Mouse (Mus musculus) myocyte (in vitro differentiated cells): Measurements from ENCODE around the gene Epb41l4b. TPM values are rescaled to one million over a fixed set of nuclear protein-coding genes. Genes with fewer than 3 reads are reported as not detected.

ENCODE experiments used
- H3K27me3 ChIP-seq: one replicate; pipeline ENCODE4 v1.6.1; 2011; ENCODE audit not compliant: control insufficient read depth, insufficient read depth, insufficient read length
- H3K36me3 ChIP-seq: one replicate; pipeline ENCODE4 v1.6.1; 2011; ENCODE audit not compliant: control insufficient read depth, insufficient read depth
- H3K4me2 ChIP-seq: one replicate; pipeline ENCODE4 v1.6.1; 2011; ENCODE audit warnings: low read depth, control low read depth
- H3K4me3 ChIP-seq: one replicate; pipeline ENCODE4 v1.5.1; 2011; ENCODE audit warnings: mild to moderate bottlenecking, control low read depth, moderate library complexity
- H3K79me2 ChIP-seq: one replicate; pipeline ENCODE4 v1.6.1; 2011; ENCODE audit not compliant: control insufficient read depth, insufficient read depth
- H3ac ChIP-seq: one replicate; pipeline ENCODE4 v1.6.1; 2011; ENCODE audit not compliant: control insufficient read depth, insufficient read length
- CEBPB ChIP-seq: IDR thresholded peaks from 2 replicates; pipeline ENCODE4 v1.6.1; 2011; ENCODE audit warnings: mild to moderate bottlenecking, moderate library complexity; ENCODE audit not compliant: poor library complexity, insufficient read depth, severe bottlenecking
- E2F4 ChIP-seq: IDR thresholded peaks from one replicate; pipeline ENCODE4 v1.6.1; 2011; ENCODE audit warnings: mild to moderate bottlenecking, control low read depth, moderate library complexity; ENCODE audit not compliant: insufficient read depth
- MAX ChIP-seq: IDR thresholded peaks from one replicate; pipeline ENCODE4 v1.6.1; 2011; ENCODE audit warnings: low read depth, mild to moderate bottlenecking, control low read depth
- MYOD1 ChIP-seq, 3 experiments: IDR thresholded peaks; one replicate each; pipeline ENCODE4 v1.6.1; 2011; ENCODE audit warnings: control low read depth in 2 of 3, low read depth in 2 of 3, mild to moderate bottlenecking in 2 of 3, moderate library complexity in 1 of 3; ENCODE audit not compliant: insufficient read length in 2 of 3, control insufficient read depth in 1 of 3
- MYOG ChIP-seq, 3 experiments: IDR thresholded peaks; one replicate each; pipeline ENCODE4 v1.6.1; 2011; ENCODE audit warnings: control low read depth in 2 of 3, low read depth in 2 of 3, mild to moderate bottlenecking in 2 of 3; ENCODE audit not compliant: insufficient read length in 2 of 3, control insufficient read depth in 1 of 3, insufficient read depth in 1 of 3
- POLR2A ChIP-seq: IDR thresholded peaks from one replicate; pipeline ENCODE4 v1.6.1; 2011; ENCODE audit warnings: low read depth, mild to moderate bottlenecking, control low read depth, moderate library complexity; ENCODE audit not compliant: insufficient read length
- POLR2AphosphoS2 ChIP-seq: IDR thresholded peaks from one replicate; pipeline ENCODE4 v1.6.1; 2011; ENCODE audit warnings: low read depth, control low read depth; ENCODE audit not compliant: insufficient read length
- REST ChIP-seq: IDR thresholded peaks from one replicate; pipeline ENCODE4 v1.6.1; 2011; ENCODE audit warnings: mild to moderate bottlenecking, control low read depth, moderate library complexity; ENCODE audit not compliant: insufficient read depth, insufficient read length
- SRF ChIP-seq: IDR thresholded peaks from one replicate; pipeline ENCODE4 v1.6.1; 2011; ENCODE audit warnings: low read depth; ENCODE audit not compliant: control insufficient read depth, insufficient read length
- TCF12 ChIP-seq: IDR thresholded peaks from one replicate; pipeline ENCODE4 v1.6.1; 2011; ENCODE audit warnings: mild to moderate bottlenecking, control low read depth; ENCODE audit not compliant: poor library complexity, insufficient read depth, severe bottlenecking
- TCF3 ChIP-seq: IDR thresholded peaks from one replicate; pipeline ENCODE4 v1.6.1; 2011; ENCODE audit warnings: low read depth, control low read depth; ENCODE audit not compliant: insufficient read length
- USF1 ChIP-seq: IDR thresholded peaks from one replicate; pipeline ENCODE4 v1.6.1; 2011; ENCODE audit warnings: low read depth, mild to moderate bottlenecking, control low read depth, moderate library complexity
- polyA plus RNA-seq: library from polyadenylated mRNA; unstranded; fragments of >200 nt; fragmentation: generic; extraction: Trizol; gene quantifications from one replicate; pipeline ENCODE4 v1.2.1, GENCODE M21; 2012; ENCODE audit warnings: missing spikeins

The Epb41l4b gene
- polyA plus RNA-seq, 1 experiment: 0.31 TPM

DNA sequence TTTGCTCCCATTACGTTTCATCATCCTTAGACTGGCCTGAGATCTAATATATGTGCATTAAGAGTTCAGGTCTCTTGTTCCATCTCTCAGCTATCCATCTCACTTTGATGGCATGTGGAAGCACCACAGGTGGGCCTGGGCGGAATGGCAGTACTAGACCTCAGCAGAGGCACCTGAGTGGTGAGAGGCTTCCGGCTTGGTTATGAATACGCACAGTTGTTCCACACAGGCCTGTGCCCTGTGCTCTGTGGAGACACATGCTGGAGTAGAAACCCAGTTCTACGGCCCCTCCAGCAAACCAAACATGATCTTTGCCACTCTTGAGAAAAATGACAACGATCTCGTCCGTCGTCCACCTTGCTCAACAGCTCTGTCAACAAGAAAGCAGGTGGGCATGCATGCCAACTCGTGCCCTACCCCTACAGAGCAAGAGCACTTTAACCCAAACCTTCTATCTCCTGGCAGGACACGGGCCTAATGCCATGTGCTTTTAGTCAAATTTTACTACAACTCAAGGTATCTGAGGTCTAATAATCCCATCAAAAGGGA is 31.2 kb downstream of the Epb41l4b start:
- Histone ChIP-seq H3K4me3 (no peak overlapping the region), H3K36me3 (no peaks in the 10 kb centered on the region), H3K27me3 (peaks cover 51% of the 10 kb centered on the region), H3K4me2 (no peak overlapping the region), H3K79me2 (no peaks in the 10 kb centered on the region), H3ac (no peak overlapping the region)
- TF ChIP-seq MAX (no peak), E2F4 (no peak), POLR2AphosphoS2 (no peak), USF1 (no peak), MYOD1 (IDR thresholded peaks at IDR 0.05; ENCODE audit: control insufficient read depth in 1 of 3, insufficient read length in 2 of 3, low read depth in 2 of 3) (no peak), MYOG (IDR thresholded peaks at IDR 0.05; ENCODE audit: control insufficient read depth in 1 of 3, insufficient read depth in 1 of 3, insufficient read length in 2 of 3, low read depth in 2 of 3) (no peak), TCF3 (no peak), TCF12 (no peak), SRF (no peak), REST (no peak), POLR2A (no peak), CEBPB (no peak)

DNA sequence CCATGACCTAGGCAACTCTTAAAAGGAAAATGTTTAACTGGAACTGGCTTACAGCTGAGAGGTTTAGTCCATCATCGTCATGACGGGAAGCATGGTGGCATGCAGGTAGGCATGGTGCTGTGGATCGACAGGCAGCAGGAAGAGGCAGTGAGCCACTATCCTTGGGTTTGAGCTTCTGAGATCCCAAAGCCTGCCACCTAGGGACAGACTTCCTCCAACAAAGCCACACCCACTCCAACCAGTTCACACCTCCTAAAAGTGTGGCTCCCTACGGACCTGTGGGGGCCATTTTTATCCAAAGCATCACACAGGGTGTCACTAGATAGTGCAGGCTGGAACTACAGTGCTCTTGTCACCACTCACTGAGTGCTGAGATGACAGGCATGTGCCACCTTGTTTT is 31.8 kb downstream of the Epb41l4b start:
- H3K4me2 ChIP-seq: no peak overlapping the region
- H3K79me2 ChIP-seq: no peaks in the 10 kb centered on the region
- H3K27me3 ChIP-seq: peaks cover 56% of the 10 kb centered on the region
- TF ChIP-seq USF1: no peak
- TF ChIP-seq MYOD1 (IDR thresholded peaks at IDR 0.05; ENCODE audit: control insufficient read depth in 1 of 3, insufficient read length in 2 of 3, low read depth in 2 of 3): no peak
- TF ChIP-seq CEBPB: no peak
- TF ChIP-seq POLR2A: no peak
- TF ChIP-seq TCF12: no peak
- TF ChIP-seq MAX: no peak
- TF ChIP-seq REST: no peak
- TF ChIP-seq TCF3: no peak
- TF ChIP-seq SRF: no peak
- TF ChIP-seq E2F4: no peak
- no peak for TF ChIP-seq MYOG (IDR thresholded peaks at IDR 0.05; ENCODE audit: control insufficient read depth in 1 of 3, insufficient read depth in 1 of 3, insufficient read length in 2 of 3, low read depth in 2 of 3)
- TF ChIP-seq POLR2AphosphoS2: no peak
- no peak overlapping the region for H3ac ChIP-seq
- no peaks in the 10 kb centered on the region for H3K36me3 ChIP-seq
- H3K4me3 ChIP-seq: no peak overlapping the region

DNA sequence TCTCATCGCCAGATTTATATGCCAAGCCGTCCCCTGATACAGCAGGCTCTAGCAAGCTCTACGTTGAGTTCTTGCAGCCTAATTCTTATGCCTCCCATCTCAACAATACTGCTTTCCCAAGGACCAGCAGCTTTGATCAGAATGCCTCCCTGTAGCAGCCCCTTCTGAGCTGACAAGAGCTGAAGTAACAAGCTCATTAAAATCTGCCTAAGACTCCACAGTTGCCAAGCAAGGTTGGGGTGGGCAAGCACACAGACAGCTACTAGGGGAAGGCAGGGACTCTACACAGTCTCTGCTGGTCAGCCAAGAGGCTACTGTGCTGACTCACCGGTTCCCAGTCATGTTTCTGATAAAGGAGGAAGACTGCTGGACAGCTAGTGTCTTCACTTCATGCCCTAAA is 33.7 kb downstream of the Epb41l4b start:
- H3K4me3 ChIP-seq: no peak overlapping the region
- H3K27me3 ChIP-seq: peaks cover 56% of the 10 kb centered on the region
- H3K36me3 ChIP-seq: no peaks in the 10 kb centered on the region
- H3ac ChIP-seq: no peak overlapping the region
- TF ChIP-seq E2F4 (no peak), POLR2A (no peak), POLR2AphosphoS2 (no peak), REST (no peak), MYOD1 (IDR thresholded peaks at IDR 0.05; ENCODE audit: control insufficient read depth in 1 of 3, insufficient read length in 2 of 3, low read depth in 2 of 3) (no peak), SRF (no peak)
- no peak overlapping the region for H3K4me2 ChIP-seq
- no peaks in the 10 kb centered on the region for H3K79me2 ChIP-seq

DNA sequence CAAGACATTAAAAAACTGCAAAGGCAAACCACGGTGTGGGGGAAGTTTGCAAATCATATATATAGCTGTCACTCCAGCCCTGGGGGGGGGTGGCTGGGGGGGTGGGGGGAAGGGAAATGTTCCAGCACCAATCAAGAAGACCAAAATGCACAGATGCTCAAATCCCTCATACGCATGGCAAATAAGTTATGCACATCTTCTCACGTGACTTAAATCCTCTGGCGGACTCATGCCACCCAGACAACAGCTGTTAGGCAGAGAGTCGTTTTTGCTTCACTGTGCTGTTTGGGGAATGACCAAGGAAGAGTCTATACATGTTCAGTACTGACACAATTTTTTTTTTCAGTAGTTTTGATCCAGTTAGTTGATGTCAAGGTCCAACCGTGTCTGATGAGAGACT is 37.9 kb downstream of the Epb41l4b start:
- TF ChIP-seq USF1 (no peak), E2F4 (no peak), TCF12 (no peak), TCF3 (no peak), REST (no peak), MYOD1 (IDR thresholded peaks at IDR 0.05; ENCODE audit: control insufficient read depth in 1 of 3, insufficient read length in 2 of 3, low read depth in 2 of 3) (no peak), SRF (no peak), MAX (no peak), MYOG (IDR thresholded peaks at IDR 0.05; ENCODE audit: control insufficient read depth in 1 of 3, insufficient read depth in 1 of 3, insufficient read length in 2 of 3, low read depth in 2 of 3) (no peak), POLR2AphosphoS2 (no peak), POLR2A (no peak), CEBPB (no peak)
- peaks cover 31% of the 10 kb centered on the region for H3K27me3 ChIP-seq
- no peaks in the 10 kb centered on the region for H3K36me3 ChIP-seq
- H3K4me3 ChIP-seq: no peak overlapping the region
- H3K4me2 ChIP-seq: no peak overlapping the region
- H3K79me2 ChIP-seq: no peaks in the 10 kb centered on the region
- H3ac ChIP-seq: no peak overlapping the region

DNA sequence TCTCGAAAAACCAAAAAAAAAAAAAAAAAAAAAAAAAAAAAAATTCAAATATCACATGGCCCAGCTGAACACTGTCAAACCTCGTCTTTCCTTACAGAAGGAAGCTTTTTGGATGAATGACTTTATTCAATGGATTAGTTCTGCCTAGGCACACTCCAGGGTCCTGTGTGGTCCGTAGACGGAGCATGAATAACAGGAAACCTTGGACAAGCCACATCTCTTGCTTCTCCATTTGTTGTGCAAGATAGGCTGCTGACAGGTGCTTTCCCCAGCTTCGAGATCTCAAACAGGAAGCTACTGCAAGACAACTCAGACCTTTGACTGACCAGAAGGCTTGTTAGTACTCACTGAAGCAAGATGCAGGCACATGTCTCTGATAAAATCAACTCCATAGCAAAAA is 39.4 kb downstream of the Epb41l4b start:
- no peak overlapping the region for H3K4me2 ChIP-seq
- no peak for TF ChIP-seq POLR2A
- no peak for TF ChIP-seq POLR2AphosphoS2
- no peak for TF ChIP-seq SRF
- TF ChIP-seq MYOG (IDR thresholded peaks at IDR 0.05; ENCODE audit: control insufficient read depth in 1 of 3, insufficient read depth in 1 of 3, insufficient read length in 2 of 3, low read depth in 2 of 3): no peak
- TF ChIP-seq USF1: no peak
- no peak for TF ChIP-seq CEBPB
- TF ChIP-seq E2F4: no peak
- TF ChIP-seq MYOD1 (IDR thresholded peaks at IDR 0.05; ENCODE audit: control insufficient read depth in 1 of 3, insufficient read length in 2 of 3, low read depth in 2 of 3): no peak
- TF ChIP-seq TCF3: no peak
- TF ChIP-seq MAX: no peak
- TF ChIP-seq REST: no peak
- no peak for TF ChIP-seq TCF12

More for the DNA sequence above, 39.4 kb downstream of the Epb41l4b start:
- H3K27me3 ChIP-seq: peaks cover 22% of the 10 kb centered on the region
- H3K79me2 ChIP-seq: no peaks in the 10 kb centered on the region
- H3ac ChIP-seq: no peak overlapping the region
- H3K36me3 ChIP-seq: no peaks in the 10 kb centered on the region
- no peak overlapping the region for H3K4me3 ChIP-seq
